Comparison of ENCODE assay signal across 10 mouse cellular contexts in genomic region chr1:75357261-75357660, GRCm38 (mm10). TPM values are rescaled to one million over a fixed set of nuclear protein-coding genes. Genes with fewer than 3 reads are reported as not detected.
DNase-seq lines count a peak whose midpoint lies in the region; ATAC-seq and TF ChIP-seq lines count a peak whose summit lies in the region.
"Had no signal": no experiment of that assay in that cellular context is flagged by ENCODE, and none has a peak within 500 bp of the region (broad histone marks: within the 10 kb centered on the region; RNA-seq: fewer than 3 reads in every experiment).

No protein-coding gene starts in this region.

- H3K9ac ChIP-seq in forebrain, embryonic 14.5 days (ENCODE audit: low read length), result no peak overlapping the region
- H3K9ac ChIP-seq in forebrain, embryonic 12.5 days, result no peak overlapping the region

- WGBS in forebrain, embryonic 14.5 days, result 82% methylated on average over 7 of the region's 7 CpGs
- WGBS in forebrain, embryonic 12.5 days, result 83% methylated on average over 7 of the region's 7 CpGs
- WGBS in lung, adult 2 months, result 51% methylated on average over 7 of the region's 7 CpGs

- H3K36me3 ChIP-seq in forebrain, embryonic 14.5 days (ENCODE audit: control insufficient read depth, insufficient read depth, low read length), result no peaks in the 10 kb centered on the region
- H3K36me3 ChIP-seq in forebrain, embryonic 12.5 days (replicated peaks), result no peaks in the 10 kb centered on the region

- no peak overlapping the region for H3K4me2 ChIP-seq in forebrain, embryonic 14.5 days (ENCODE audit: low read length)
- no peak overlapping the region for H3K4me2 ChIP-seq in forebrain, embryonic 12.5 days

- H3K27ac ChIP-seq in forebrain, embryonic 14.5 days (ENCODE audit: low read depth, low read length), result no peak overlapping the region
- H3K27ac ChIP-seq in forebrain, embryonic 12.5 days, result no peak overlapping the region

- no peak for ATAC-seq in forebrain, embryonic 14.5 days
- ATAC-seq in forebrain, embryonic 12.5 days (ENCODE audit: low FRiP score), result no peak
- no peak for ATAC-seq in frontal cortex, adult (ENCODE audit: low TSS enrichment)
- ATAC-seq: midbrain, embryonic 16.5 days had no signal

- H3K27me3 ChIP-seq in forebrain, embryonic 14.5 days (replicated peaks; ENCODE audit: control insufficient read depth, insufficient read depth, low read length), result peaks cover 36% of the 10 kb centered on the region
- peaks cover 48% of the 10 kb centered on the region for H3K27me3 ChIP-seq in forebrain, embryonic 12.5 days

- no peaks in the 10 kb centered on the region for H3K9me3 ChIP-seq in forebrain, embryonic 14.5 days (replicated peaks; ENCODE audit: control insufficient read depth, low read length)
- H3K9me3 ChIP-seq in forebrain, embryonic 12.5 days, result no peaks in the 10 kb centered on the region

- peaks cover 3% of the 10 kb centered on the region; the same call in 1 of the 2 replicates for H3K4me1 ChIP-seq in forebrain, embryonic 14.5 days (ENCODE audit: control insufficient read depth, insufficient read depth, low read length)
- peaks cover 12% of the 10 kb centered on the region for H3K4me1 ChIP-seq in forebrain, embryonic 12.5 days
- H3K4me1 ChIP-seq in lung, adult 2 months (ENCODE audit: control insufficient read depth, insufficient read depth, low read length), result 0 out of 2 replicates have a peak, but pooled peaks cover 2% of the 10 kb centered on the region

- no peak for TF ChIP-seq CTCF in lung, adult 2 months (IDR thresholded peaks at IDR 0.05; ENCODE audit: insufficient read depth, low read length)

- TF ChIP-seq POLR2A in lung, adult 2 months (IDR thresholded peaks at IDR 0.05; ENCODE audit: borderline replicate concordance, extremely low read depth, low read depth, low read length), result no peak

- H3K4me3 ChIP-seq in forebrain, embryonic 14.5 days (ENCODE audit: low read depth, low read length), result no peak overlapping the region
- H3K4me3 ChIP-seq in forebrain, embryonic 12.5 days (replicated peaks), result no peak overlapping the region
- no peak overlapping the region for H3K4me3 ChIP-seq in lung, adult 2 months (replicated peaks; ENCODE audit: extremely low read depth, low read depth, low read length)

- peak; percentile 45 for DNase-seq in forebrain, embryonic 14.5 days (ENCODE audit: low spot score)
- peak; percentile 25 to 41 for DNase-seq in lung, adult 18-20 months
- DNase-seq in lung, adult 2 months, result no peak
- peak; percentile 79 to 85 for DNase-seq in cerebellum, postnatal 14 days
- DNase-seq in lung, postnatal 10 days, result peak; percentile 87
- no peak for DNase-seq in c-Kit-positive CD71-positive TER-119-positive erythroid progenitor cells, embryonic 14.5 days (ENCODE audit: low spot score)
- DNase-seq: right cerebral cortex, postnatal 25 days had no signal

RNA-seq across cellular contexts. Expression of gene Des, which starts 2.9 kb away (rescaled TPM):
- polyA plus RNA-seq in forebrain, embryonic 14.5 days (2014; fragmentation: Nextera tagmentation; extraction: Ambion mirVana), result 1.3 and 1.4 TPM in 2 replicates
- polyA plus RNA-seq in forebrain, embryonic 12.5 days (2016; fragmentation: Nextera tagmentation; extraction: Ambion mirVana), result 0.74 and 0.78 TPM in 2 replicates
- polyA plus RNA-seq in lung, adult 2 months (2012; rRNA removed), result 107 and 185 TPM in 2 replicates

RNA-seq across cellular contexts. Expression of gene Speg, which starts 17.8 kb away (rescaled TPM):
- 8.3 and 8.8 TPM in 2 replicates for polyA plus RNA-seq in forebrain, embryonic 14.5 days (2014; fragmentation: Nextera tagmentation; extraction: Ambion mirVana)
- 10.0 and 11.3 TPM in 2 replicates for polyA plus RNA-seq in forebrain, embryonic 12.5 days (2016; fragmentation: Nextera tagmentation; extraction: Ambion mirVana)
- polyA plus RNA-seq in lung, adult 2 months (2012; rRNA removed), result 31.5 and 35.0 TPM in 2 replicates

RNA-seq across cellular contexts. Expression of gene Dnpep, which starts 39.5 kb away (rescaled TPM):
- 160 and 178 TPM in 2 replicates for polyA plus RNA-seq in forebrain, embryonic 14.5 days (2014; fragmentation: Nextera tagmentation; extraction: Ambion mirVana)
- 137 and 140 TPM in 2 replicates for polyA plus RNA-seq in forebrain, embryonic 12.5 days (2016; fragmentation: Nextera tagmentation; extraction: Ambion mirVana)
- 104 and 129 TPM in 2 replicates for polyA plus RNA-seq in lung, adult 2 months (2012; rRNA removed)

Comparison
In these comparisons a context has a peak if more than half of its experiments do, and no peak if none do; other contexts are left out.
1. DNase-seq: peak in forebrain, embryonic 14.5 days (single experiment), lung, adult 18-20 months (2 of 2), cerebellum, postnatal 14 days (2 of 2) and lung, postnatal 10 days (single experiment); none in lung, adult 2 months (single experiment) and c-Kit-positive CD71-positive TER-119-positive erythroid progenitor cells, embryonic 14.5 days (single experiment).
2. RNA of gene Des, which starts 2.9 kb away (polyA plus RNA-seq): 107 to 185 TPM in lung, adult 2 months; 1.3 to 1.4 TPM in forebrain, embryonic 14.5 days and 0.74 to 0.78 TPM in forebrain, embryonic 12.5 days; every median in the first group is over 10 times any median in the second.